Mouse (Mus musculus) CH12F3 (cell line): Measurements from ENCODE around the gene Ube2d2b.

Experiments
- in situ Hi-C: fragments of 300-500 bp; cut with MboI; formaldehyde crosslinking; loops from 2 replicates; pipeline ENCODE4 v1.14.3; 2020; ENCODE audit warnings: low sequenced_read_pairs

The Ube2d2b gene

GRCm38 (mm10) chr5:107829998-107830560, at the start of gene Ube2d2b:
Gene Ube2d2b (plus strand): TSS chr5:107830099.
- in situ Hi-C loops: no loop called here

GRCm38 (mm10) chr5:107782360-107782759, 47.5 kb upstream of the Ube2d2b start:
- in situ Hi-C loops: no loop called here

- in situ Hi-C loops: no loop called here
Measured at GRCm38 (mm10) chr5:107787682-107788443, 42.0 kb upstream of the Ube2d2b start.

- in situ Hi-C loops: no loop called here
Measured at GRCm38 (mm10) chr5:107789492-107789891, 40.4 kb upstream of the Ube2d2b start.

- in situ Hi-C loops: no loop called here
Measured at GRCm38 (mm10) chr5:107791966-107792365, 37.9 kb upstream of the Ube2d2b start.

- in situ Hi-C loops: no loop called here
Measured at GRCm38 (mm10) chr5:107792516-107792915, 37.4 kb upstream of the Ube2d2b start.

GRCm38 (mm10) chr5:107793258-107793657, 36.6 kb upstream of the Ube2d2b start:
- in situ Hi-C loops: no loop called here

GRCm38 (mm10) chr5:107793927-107794326, 36.0 kb upstream of the Ube2d2b start:
- in situ Hi-C loops: no loop called here

GRCm38 (mm10) chr5:107798290-107798689, 31.6 kb upstream of the Ube2d2b start:
- in situ Hi-C loops: no loop called here

GRCm38 (mm10) chr5:107801234-107801633, 28.7 kb upstream of the Ube2d2b start:
- in situ Hi-C loops: no loop called here

- in situ Hi-C loops: no loop called here
Measured at GRCm38 (mm10) chr5:107802621-107803020, 27.3 kb upstream of the Ube2d2b start.

- in situ Hi-C loops: no loop called here
Measured at GRCm38 (mm10) chr5:107807496-107807895, 22.4 kb upstream of the Ube2d2b start.

GRCm38 (mm10) chr5:107814651-107815050, 15.2 kb upstream of the Ube2d2b start:
- in situ Hi-C loops: no loop called here

GRCm38 (mm10) chr5:107822521-107822920, 7.4 kb upstream of the Ube2d2b start:
- in situ Hi-C loops: no loop called here

- in situ Hi-C loops: no loop called here
Measured at GRCm38 (mm10) chr5:107831351-107831750, 1.5 kb downstream of the Ube2d2b start.

GRCm38 (mm10) chr5:107834287-107834686, 4.4 kb downstream of the Ube2d2b start:
- in situ Hi-C loops: no loop called here

GRCm38 (mm10) chr5:107838891-107839644, 9.2 kb downstream of the Ube2d2b start:
- in situ Hi-C loops: no loop called here

GRCm38 (mm10) chr5:107840549-107841238, 10.8 kb downstream of the Ube2d2b start:
- in situ Hi-C loops: no loop called here

- in situ Hi-C loops: no loop called here
Measured at GRCm38 (mm10) chr5:107847349-107847748, 17.4 kb downstream of the Ube2d2b start.

GRCm38 (mm10) chr5:107847817-107848216, 17.9 kb downstream of the Ube2d2b start:
- in situ Hi-C loops: no loop called here

- in situ Hi-C loops: no loop called here
Measured at GRCm38 (mm10) chr5:107848964-107849363, 19.1 kb downstream of the Ube2d2b start.
